Mouse (Mus musculus) heart, adult 8-10 months (tissue): ENCODE data around the gene Olfr1102. TPM values are rescaled to one million over a fixed set of nuclear protein-coding genes. Genes with fewer than 3 reads are reported as not detected.

ENCODE experiments used
- DNase-seq: peaks from one replicate; pipeline ENCODE4 v3.0.0; 2022; ENCODE audit warnings: low spot score
- total RNA-seq, 4 experiments: library from RNA; stranded (reverse); gene quantifications; 2 replicates each; pipeline ENCODE4 v1.2.4; 2022

Gene Olfr1102
- not detected for total RNA-seq

GRCm38 (mm10) chr2:86998098-86998497, at the start of gene Olfr1102:
TSS of gene Olfr1102 (plus strand) at chr2:86998398.
- DNase-seq = no peak

GRCm38 (mm10) chr2:86960593-86960992, 37.6 kb upstream of the Olfr1102 start, which contains the start of gene Olfr1099:
TSS of gene Olfr1099 (minus strand) at chr2:86960693.
- DNase-seq = no peak

GRCm38 (mm10) chr2:86979854-86980253, 18.3 kb upstream of the Olfr1102 start, which contains the start of gene Olfr1100:
TSS of gene Olfr1100 (minus strand) at chr2:86979954.
- no peak for DNase-seq

- DNase-seq = no peak
Measured at GRCm38 (mm10) chr2:86991121-86991520, 7.1 kb upstream of the Olfr1102 start, which contains the start of gene Olfr1101. TSS of gene Olfr1101 (minus strand) at chr2:86991221.

- no peak for DNase-seq
Measured at GRCm38 (mm10) chr2:87026980-87027379, 28.8 kb downstream of the Olfr1102 start, which contains the start of gene Olfr1104. TSS of gene Olfr1104 (minus strand) at chr2:87027080.

- no peak for DNase-seq
Measured at GRCm38 (mm10) chr2:87036431-87036830, 38.2 kb downstream of the Olfr1102 start, which contains the start of gene Olfr1105. TSS of gene Olfr1105 (minus strand) at chr2:87036531.

GRCm38 (mm10) chr2:87052173-87052572, 54.0 kb downstream of the Olfr1102 start, which contains the start of gene Olfr1106:
TSS of gene Olfr1106 (minus strand) at chr2:87052273.
- DNase-seq = no peak

Other genes with a start within 250 kb of the Olfr1102 start
- gene Olfr1090, start 239.4 kb upstream of the Olfr1102 start, total RNA-seq = not detected
- gene Olfr1093, start 215.9 kb upstream of the Olfr1102 start, total RNA-seq = not detected
- not detected for gene Olfr141, start 188.4 kb upstream of the Olfr1102 start, total RNA-seq
- not detected for gene Olfr1094, start 173.7 kb upstream of the Olfr1102 start, total RNA-seq
- gene Olfr1095, start 146.7 kb upstream of the Olfr1102 start, total RNA-seq = not detected
- gene Gm13723, start 123.6 kb upstream of the Olfr1102 start, total RNA-seq = not detected
- not detected for gene Olfr1097, start 106.2 kb upstream of the Olfr1102 start, total RNA-seq
- not detected for gene Olfr1098, start 73.9 kb upstream of the Olfr1102 start, total RNA-seq
- not detected for gene Olfr1099, start 37.7 kb upstream of the Olfr1102 start, total RNA-seq
- gene Olfr1100, start 18.4 kb upstream of the Olfr1102 start, total RNA-seq = not detected
- not detected for gene Olfr1101, start 7.2 kb upstream of the Olfr1102 start, total RNA-seq
- gene Olfr1104, start 28.7 kb downstream of the Olfr1102 start, total RNA-seq = not detected
- not detected for gene Olfr1105, start 38.1 kb downstream of the Olfr1102 start, total RNA-seq
- not detected for gene Olfr1106, start 53.9 kb downstream of the Olfr1102 start, total RNA-seq
- not detected for gene Olfr1107, start 77.4 kb downstream of the Olfr1102 start, total RNA-seq
- gene Olfr1109, start 97.6 kb downstream of the Olfr1102 start, total RNA-seq = not detected
- gene Olfr259, start 116.2 kb downstream of the Olfr1102 start, total RNA-seq = not detected
- gene Olfr1110, start 141.9 kb downstream of the Olfr1102 start, total RNA-seq = not detected
- not detected for gene Olfr1111, start 154.2 kb downstream of the Olfr1102 start, total RNA-seq
- not detected for gene Olfr1112, start 189.4 kb downstream of the Olfr1102 start, total RNA-seq
- gene Olfr1113, start 210.6 kb downstream of the Olfr1102 start, total RNA-seq = not detected
- not detected for gene Olfr1115, start 249.6 kb downstream of the Olfr1102 start, total RNA-seq